Mouse (Mus musculus): Measurements from ENCODE around the gene Il12a. TPM values are rescaled to one million over a fixed set of nuclear protein-coding genes. Genes with fewer than 3 reads are reported as not detected.

Il12a gene
- total RNA-seq, 2 experiments from 2014 or later = 30.2 to 51.4 TPM

DNA sequence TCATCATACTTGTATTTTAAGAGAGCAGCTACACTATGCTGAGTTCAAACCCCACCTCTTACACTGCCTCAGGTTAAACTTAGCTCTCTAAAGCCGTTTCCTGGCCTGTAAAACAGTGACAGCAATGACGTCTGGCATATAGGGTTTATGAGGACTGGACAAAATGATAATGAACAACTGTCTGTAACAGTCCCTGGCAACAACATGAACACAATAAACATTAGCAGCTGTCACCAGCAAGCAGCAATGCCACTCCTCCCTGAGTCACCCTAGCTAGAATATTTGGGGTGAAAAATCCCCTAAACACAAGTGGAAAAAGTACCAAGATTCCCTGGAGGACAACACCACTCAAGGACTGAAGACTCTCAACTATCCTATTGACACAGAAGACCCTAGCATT lies 6.9 kb upstream of the Il12a start:
- ATAC-seq (replicated peaks; ENCODE audit: poor library complexity) = peak; percentile 29

- no peak for ATAC-seq (replicated peaks; ENCODE audit: poor library complexity)
Observed at GRCm38 (mm10) chr3:68684207-68684606, 6.2 kb upstream of the Il12a start.

DNA sequence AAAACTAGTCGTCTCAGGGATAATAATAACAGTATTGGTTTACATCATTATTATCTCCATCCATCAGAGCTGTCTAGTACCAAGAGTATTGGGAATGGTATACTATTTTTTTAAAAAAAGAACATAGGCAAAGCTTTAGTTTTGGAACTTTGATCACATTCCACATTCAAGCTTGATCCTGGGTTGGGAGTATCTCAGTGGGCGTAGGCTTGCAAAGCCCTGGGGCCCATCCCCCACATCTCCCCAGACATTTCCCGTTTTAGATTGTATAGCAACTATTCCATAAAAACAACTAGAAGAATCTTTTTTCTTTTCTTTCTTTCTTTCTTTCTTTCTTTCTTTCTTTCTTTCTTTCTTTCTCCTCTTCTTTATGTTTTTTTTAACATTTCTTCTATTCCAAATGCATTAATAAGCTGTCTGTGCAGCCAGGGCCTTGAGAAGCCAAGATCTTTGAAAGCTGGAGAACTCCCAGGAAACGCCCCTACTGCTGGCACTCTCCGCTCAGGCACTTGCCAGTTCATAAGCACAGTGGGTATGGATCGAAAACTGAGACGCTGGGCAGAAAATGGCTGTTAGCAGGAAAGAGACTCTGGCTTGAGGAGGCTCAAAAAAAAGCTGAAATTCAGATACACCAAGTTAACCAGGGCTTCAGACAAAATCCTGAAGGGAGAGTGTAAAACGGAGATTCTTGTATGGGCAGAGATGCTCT lies 3.4 kb upstream of the Il12a start:
- ATAC-seq (replicated peaks; ENCODE audit: poor library complexity) = no peak

GRCm38 (mm10) chr3:68689346-68689745 lies 1.1 kb upstream of the Il12a start:
- no peak for ATAC-seq (replicated peaks; ENCODE audit: poor library complexity)

- ATAC-seq (replicated peaks; ENCODE audit: poor library complexity) = peak; percentile 40
Observed at GRCm38 (mm10) chr3:68691100-68691778, 795 bp downstream of the Il12a start.

DNA sequence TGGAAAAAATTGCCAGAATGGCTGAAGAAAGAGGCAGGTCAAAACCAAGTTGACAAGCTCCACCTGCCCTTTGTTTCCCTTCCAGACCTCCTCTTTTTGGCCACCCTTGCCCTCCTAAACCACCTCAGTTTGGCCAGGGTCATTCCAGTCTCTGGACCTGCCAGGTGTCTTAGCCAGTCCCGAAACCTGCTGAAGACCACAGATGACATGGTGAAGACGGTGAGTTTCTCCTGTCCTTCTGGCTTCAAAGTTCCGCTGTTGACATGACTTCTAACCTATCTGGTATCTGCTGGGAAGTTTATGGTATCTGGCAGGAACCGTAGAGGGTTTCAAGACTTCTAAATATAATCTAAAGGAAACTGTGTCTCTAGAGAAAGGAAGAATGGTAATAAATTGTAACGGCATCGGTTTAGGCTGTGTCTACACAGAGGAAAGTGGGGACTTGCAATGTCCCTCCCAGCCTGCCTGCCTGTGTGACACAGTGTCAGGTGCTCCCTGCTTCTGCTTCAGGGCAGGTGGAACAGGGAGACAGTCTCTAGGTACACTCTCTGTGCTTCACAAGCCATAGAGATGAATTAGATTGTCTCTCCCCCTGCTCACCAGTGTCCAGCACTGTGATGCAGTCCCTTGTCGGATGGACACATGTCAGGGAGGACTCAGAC lies 1.6 kb downstream of the Il12a start:
- peak; percentile 33 for ATAC-seq (replicated peaks; ENCODE audit: poor library complexity)

- ATAC-seq (replicated peaks; ENCODE audit: poor library complexity) = 0 out of 2 replicates have a peak, but pooled peaks have one; percentile 14
Observed at GRCm38 (mm10) chr3:68692600-68693225, 2.3 kb downstream of the Il12a start.

- peak; percentile 66 for ATAC-seq (replicated peaks; ENCODE audit: poor library complexity)
Observed at GRCm38 (mm10) chr3:68693441-68694048, 3.1 kb downstream of the Il12a start.

GRCm38 (mm10) chr3:68695321-68695720 lies 4.9 kb downstream of the Il12a start:
- no peak for ATAC-seq (replicated peaks; ENCODE audit: poor library complexity)

DNA sequence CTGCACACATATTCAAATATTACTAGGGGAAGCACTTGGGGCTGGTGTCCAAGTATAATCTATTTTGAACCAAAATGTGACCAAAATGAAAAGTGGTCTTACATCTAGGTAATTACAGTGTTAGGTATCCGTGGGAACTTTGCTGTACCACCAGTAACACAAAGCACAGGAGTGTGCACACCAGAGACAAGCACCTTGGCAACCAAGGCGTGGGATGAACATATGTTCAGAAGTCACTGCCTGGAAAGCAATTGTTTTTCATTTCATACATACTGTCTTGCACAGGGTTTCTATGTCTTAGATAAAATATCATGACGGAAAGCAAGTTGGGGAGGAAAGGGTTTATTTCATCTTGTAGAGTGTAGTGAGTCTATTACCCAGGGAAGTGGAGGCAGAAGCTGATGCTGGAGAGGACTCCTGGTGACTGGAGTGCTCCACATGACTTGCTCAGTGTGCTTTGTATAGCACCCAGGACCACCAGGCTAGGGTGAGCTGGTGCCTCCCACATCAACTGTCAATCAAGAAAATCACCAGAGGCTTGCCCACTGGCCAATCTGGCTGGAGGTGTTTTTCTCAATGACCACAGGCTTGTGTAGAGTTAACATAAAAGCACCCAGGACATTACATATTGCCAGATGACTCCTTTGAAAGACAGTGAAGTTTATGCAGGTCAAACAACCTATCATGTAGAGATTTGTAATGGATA lies 6.2 kb downstream of the Il12a start:
- ATAC-seq (replicated peaks; ENCODE audit: poor library complexity) = no peak

DNA sequence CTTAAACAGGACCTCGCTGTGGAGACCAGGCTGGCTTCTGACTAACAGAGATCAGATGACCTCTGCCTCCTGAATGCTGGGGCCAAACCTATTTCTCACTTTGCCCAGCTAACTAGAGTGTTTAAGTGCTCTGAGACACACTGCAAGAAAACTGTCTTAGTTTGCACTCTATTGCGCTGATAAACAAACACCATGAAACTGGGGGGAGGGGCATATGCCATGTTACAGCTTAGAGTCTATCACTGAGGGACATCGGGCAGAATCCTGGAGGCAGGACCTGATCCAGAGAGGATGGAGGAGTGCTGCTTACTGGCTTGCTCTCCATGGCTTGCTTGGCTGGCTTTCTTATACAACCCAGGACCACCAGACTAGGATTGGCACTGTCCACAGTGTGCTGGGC lies 8.2 kb downstream of the Il12a start:
- no peak for ATAC-seq (replicated peaks; ENCODE audit: poor library complexity)

DNA sequence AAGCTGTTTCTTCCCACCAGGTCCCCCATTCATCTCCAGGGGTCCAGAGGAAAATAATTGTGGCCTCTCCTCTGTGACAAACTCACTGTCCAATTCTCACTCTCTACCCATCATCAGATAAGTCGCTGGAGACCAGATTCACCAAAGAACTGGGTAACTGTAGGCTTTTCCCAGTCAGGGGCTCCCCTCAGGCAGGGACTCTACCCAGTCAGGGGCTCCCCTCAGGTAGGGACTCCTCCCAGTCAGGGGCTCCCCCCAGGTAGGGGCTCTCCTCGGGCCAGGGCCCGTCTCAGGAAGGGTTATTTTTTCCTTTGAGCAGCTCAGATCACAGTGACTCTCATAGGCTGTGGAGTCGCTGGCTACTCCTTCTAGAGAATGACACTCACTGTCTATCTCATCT lies 9.6 kb downstream of the Il12a start:
- no peak for ATAC-seq (replicated peaks; ENCODE audit: poor library complexity)

DNA sequence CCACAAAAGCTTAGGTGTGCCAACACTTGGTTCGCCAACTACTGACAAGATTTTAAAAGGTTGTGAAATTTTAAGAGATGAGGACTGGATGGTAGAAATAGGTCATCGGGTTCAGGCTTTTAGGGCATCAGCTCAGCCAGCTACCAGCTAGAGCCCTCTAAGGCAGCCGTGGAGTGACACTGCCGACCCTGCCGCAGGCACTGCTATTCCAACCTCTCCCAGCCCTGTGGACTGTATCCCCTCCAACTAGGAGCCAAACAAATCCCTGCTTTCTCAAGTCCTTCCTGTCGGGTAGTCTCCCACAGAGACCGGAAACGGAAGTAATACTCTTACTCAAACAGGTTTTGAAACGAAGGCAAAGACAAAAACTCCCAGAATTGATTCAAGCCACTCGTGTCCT lies 15.9 kb downstream of the Il12a start:
- ATAC-seq (replicated peaks; ENCODE audit: poor library complexity) = no peak

DNA sequence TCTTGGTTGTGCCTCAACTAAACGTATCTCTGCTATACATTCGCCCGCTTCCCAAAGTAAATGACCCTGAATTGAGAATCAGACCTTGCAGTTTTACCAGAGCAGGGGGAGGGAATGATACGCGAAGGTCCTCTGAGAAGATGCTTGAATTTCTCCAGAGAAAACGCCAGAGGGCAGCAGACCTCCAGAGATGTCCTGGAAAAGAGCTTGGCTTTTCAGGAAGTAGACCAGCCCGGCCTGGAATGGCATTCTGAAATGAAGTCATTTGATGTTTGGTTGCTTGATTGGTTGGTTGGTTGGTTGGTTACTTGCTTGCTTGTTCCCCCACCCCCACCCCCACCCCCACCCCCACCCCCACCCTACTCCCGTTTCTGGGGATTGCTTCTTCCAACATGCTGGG lies 17.8 kb downstream of the Il12a start:
- peak; percentile 60 for ATAC-seq (replicated peaks; ENCODE audit: poor library complexity)

GRCm38 (mm10) chr3:68709198-68709797 lies 18.9 kb downstream of the Il12a start:
- ATAC-seq (replicated peaks; ENCODE audit: poor library complexity) = peak; percentile 91

DNA sequence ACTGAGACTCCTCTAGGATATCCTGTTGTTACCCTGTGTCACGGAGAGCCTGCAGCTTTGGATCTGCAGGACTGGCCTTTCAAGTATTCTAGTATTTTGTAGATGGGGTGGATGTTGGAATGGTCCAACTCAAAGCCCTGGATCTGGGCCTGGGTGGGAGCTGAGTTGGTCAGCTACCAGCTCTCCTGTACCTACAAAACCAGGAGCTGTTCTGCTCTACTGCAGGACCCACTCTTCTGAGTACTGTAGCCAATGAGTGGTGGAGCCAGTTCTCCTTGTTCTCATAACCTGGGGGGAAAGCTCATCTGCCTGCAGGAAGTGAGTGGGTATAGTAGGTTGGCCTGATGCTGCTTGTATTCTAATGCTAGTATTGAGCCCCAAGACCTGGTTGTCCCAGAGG lies 20.0 kb downstream of the Il12a start:
- no peak for ATAC-seq (replicated peaks; ENCODE audit: poor library complexity)

GRCm38 (mm10) chr3:68711510-68711909 lies 21.1 kb downstream of the Il12a start:
- ATAC-seq (replicated peaks; ENCODE audit: poor library complexity) = no peak

GRCm38 (mm10) chr3:68713550-68713949 lies 23.1 kb downstream of the Il12a start:
- peak; percentile 63 for ATAC-seq (replicated peaks; ENCODE audit: poor library complexity)

- ATAC-seq (replicated peaks; ENCODE audit: poor library complexity) = peak; percentile 83
Observed at GRCm38 (mm10) chr3:68717346-68717745, 26.9 kb downstream of the Il12a start.

DNA sequence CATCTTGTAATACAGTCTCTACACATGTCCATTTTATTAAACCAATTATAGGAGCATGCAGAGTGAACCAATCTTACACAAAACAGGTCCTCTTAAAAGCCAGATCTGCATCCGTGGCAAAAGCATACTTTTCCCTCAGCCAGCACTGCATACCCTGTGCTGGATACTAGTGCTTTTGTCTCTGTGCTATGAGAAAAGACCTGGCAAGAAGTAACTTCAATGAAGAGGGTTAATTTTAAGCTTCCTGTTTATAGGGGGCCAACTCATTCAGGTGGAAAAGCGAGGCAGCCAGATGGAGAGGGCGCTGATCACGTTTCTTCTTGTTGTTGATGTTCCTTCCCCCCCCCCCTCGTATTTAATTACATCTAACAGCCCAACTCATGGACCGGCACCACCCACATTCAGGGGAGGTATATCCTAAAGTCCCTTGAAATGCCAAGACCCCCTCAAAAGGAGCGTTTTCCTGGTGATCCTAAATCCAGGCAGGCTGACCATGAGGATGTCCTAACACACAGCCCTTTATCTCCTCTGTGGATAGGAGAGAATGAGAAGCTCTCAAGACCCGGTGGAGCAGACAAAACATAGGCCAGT lies 28.9 kb downstream of the Il12a start:
- no peak for ATAC-seq (replicated peaks; ENCODE audit: poor library complexity)

Measured in megakaryocyte progenitor cell, adult 5-6 weeks (primary cell).